Mouse (Mus musculus) splenic B cell, adult 2 months (primary cell): ENCODE measurements at regions not wholly inside any gene's neighbourhood (a gene's known extent, or its start where the extent isn't known, plus 50 kb on each side); places are given as distances from the start of the nearest gene placed in this dataset.

Experiments used
- DNase-seq: peaks from one replicate; pipeline ENCODE4 v3.0.0-alpha.2; 2011; ENCODE audit warnings: low read depth, low spot score
- H3K27me3 ChIP-seq: 2 replicates; pipeline ENCODE4 v1.6.1; 2012; ENCODE audit warnings: mild to moderate bottlenecking, low read length, moderate library complexity, mixed read lengths; ENCODE audit not compliant: control insufficient read depth, poor library complexity, insufficient read depth, severe bottlenecking
- H3K36me3 ChIP-seq: 2 replicates; pipeline ENCODE4 v1.6.1; 2012; ENCODE audit warnings: mild to moderate bottlenecking, low read length, moderate library complexity, mixed read lengths; ENCODE audit not compliant: control insufficient read depth, poor library complexity, insufficient read depth, severe bottlenecking

DNA sequence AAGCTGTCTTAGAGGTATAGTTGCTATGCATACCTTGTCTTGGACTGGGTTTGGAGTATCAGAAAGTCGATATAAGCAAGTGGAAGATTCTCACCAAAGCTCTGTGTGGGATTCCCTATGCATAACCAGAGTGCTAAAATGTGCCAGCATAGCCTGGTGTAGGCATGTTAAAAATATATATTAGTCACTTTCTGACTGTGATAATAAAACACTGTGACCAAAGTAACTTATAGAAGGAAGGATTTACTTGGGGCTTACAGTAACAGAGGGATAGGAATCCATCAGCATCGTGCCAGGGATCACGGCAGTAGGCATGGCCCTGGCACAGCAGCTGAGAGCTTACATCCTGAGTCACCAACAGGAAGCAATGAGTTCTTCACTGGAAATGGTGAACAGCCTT lies 215.4 kb downstream of the Tshz3 start:
- DNase-seq = no peak
- Histone ChIP-seq H3K27me3 (no peaks in the 10 kb centered on the region), H3K36me3 (no peaks in the 10 kb centered on the region)

DNA sequence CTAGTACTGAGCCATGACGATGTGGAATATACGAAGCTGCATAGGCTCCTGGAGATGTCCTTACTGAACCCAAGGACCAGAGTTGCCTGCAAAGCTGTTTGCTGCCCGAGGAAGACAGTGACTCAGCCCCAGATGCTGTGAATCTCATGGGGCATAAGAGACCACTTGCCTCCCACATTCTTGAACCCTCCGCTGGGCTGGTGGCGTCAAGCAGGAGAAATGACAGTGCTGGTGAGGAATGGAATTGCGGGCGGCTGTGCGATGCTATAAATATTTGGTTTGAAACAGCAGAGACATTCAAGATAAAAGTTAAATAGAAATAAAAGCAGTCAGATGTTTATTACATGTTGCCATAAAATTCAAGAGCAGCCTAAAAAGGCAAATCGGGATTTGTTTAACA lies 216.3 kb downstream of the Tshz3 start:
- no peak for DNase-seq
- H3K36me3 ChIP-seq = no peaks in the 10 kb centered on the region
- H3K27me3 ChIP-seq = no peaks in the 10 kb centered on the region

- no peak for DNase-seq
- H3K27me3 ChIP-seq = no peaks in the 10 kb centered on the region
- no peaks in the 10 kb centered on the region for H3K36me3 ChIP-seq
These were observed 217.3 kb downstream of the Tshz3 start for GRCm38 (mm10) chr7:36915171-36915570.

GRCm38 (mm10) chr7:36917011-36917410 lies 219.1 kb downstream of the Tshz3 start:
- Histone ChIP-seq H3K27me3 (no peaks in the 10 kb centered on the region), H3K36me3 (no peaks in the 10 kb centered on the region)
- DNase-seq = no peak

- H3K36me3 ChIP-seq = no peaks in the 10 kb centered on the region
- H3K27me3 ChIP-seq = no peaks in the 10 kb centered on the region
- no peak for DNase-seq
These were observed 221.5 kb downstream of the Tshz3 start for GRCm38 (mm10) chr7:36919413-36919812.

DNA sequence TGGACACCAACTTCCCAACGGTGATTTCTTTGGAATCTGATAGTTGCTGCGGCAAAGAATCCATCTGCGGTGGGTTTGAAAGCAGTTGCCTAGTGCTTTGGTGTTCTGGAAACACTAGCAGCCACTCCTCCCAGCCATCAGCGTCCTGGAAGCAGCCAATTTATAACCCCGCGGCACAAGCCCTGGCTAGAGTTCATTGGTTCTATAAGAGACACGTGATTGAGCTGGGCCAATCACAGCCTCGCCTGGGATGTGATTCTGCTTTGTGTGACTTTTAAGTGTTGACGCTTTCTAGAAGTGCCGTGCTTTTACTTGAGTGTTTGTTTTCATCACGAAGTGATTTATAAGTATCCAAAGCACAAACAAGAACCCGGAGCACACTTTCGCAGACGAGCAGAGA lies 223.1 kb downstream of the Tshz3 start:
- no peaks in the 10 kb centered on the region for H3K27me3 ChIP-seq
- DNase-seq = no peak
- no peaks in the 10 kb centered on the region for H3K36me3 ChIP-seq

- H3K36me3 ChIP-seq = no peaks in the 10 kb centered on the region
- DNase-seq = no peak
- H3K27me3 ChIP-seq = no peaks in the 10 kb centered on the region
These were observed 235.6 kb downstream of the Tshz3 start for GRCm38 (mm10) chr7:36933490-36933889.

DNA sequence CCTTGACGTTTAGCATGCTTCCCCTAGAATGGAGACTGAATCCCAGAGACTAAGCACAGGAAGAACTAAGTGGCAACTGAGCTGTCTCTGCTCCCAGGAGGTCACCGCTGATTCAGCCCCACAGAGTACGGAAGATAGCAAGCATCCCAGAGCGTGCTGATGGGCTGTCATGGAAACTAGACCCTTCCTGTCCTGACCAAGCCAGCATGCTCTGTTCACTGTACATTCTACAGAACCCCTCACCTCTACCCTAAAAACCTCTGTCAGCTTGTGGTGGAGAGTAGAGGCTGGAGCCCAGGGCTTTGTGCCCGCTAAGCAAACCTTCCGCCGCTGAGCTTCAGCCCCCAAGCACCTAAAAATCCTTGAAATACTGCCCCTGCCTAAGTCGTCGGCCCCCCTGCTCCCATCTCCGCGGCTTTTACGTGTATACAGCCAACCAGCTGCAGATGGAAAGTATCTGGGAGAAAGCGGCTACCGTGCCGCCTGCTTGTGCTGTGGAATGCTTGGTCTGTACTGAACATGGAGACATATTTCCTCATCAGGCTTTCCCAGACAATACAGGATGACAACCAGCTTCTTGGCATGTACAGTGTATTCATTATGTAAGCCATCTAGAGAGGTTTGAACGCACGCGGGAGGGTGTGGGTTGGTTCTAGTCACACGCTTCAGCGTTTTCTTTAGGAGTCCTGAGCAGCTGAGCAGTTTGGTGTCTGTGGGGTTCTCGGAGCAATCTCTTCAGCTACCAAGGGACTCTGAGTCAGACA lies 237.1 kb downstream of the Tshz3 start:
- DNase-seq = no peak

GRCm38 (mm10) chr7:36940611-36941010 lies 242.7 kb downstream of the Tshz3 start:
- DNase-seq = no peak
- H3K36me3 ChIP-seq = no peaks in the 10 kb centered on the region
- H3K27me3 ChIP-seq = no peaks in the 10 kb centered on the region

More for the DNA sequence above, 237.1 kb downstream of the Tshz3 start:
- Histone ChIP-seq H3K36me3 (no peaks in the 10 kb centered on the region), H3K27me3 (no peaks in the 10 kb centered on the region)

GRCm38 (mm10) chr7:36945024-36945815 lies 247.3 kb downstream of the Tshz3 start:
- Histone ChIP-seq H3K36me3 (no peaks in the 10 kb centered on the region), H3K27me3 (no peaks in the 10 kb centered on the region)

GRCm38 (mm10) chr7:36949511-36949910 lies 251.6 kb downstream of the Tshz3 start:
- no peak for DNase-seq
- H3K27me3 ChIP-seq = no peaks in the 10 kb centered on the region
- H3K36me3 ChIP-seq = no peaks in the 10 kb centered on the region

More at GRCm38 (mm10) chr7:36945024-36945815, 247.3 kb downstream of the Tshz3 start:
- DNase-seq = no peak

DNA sequence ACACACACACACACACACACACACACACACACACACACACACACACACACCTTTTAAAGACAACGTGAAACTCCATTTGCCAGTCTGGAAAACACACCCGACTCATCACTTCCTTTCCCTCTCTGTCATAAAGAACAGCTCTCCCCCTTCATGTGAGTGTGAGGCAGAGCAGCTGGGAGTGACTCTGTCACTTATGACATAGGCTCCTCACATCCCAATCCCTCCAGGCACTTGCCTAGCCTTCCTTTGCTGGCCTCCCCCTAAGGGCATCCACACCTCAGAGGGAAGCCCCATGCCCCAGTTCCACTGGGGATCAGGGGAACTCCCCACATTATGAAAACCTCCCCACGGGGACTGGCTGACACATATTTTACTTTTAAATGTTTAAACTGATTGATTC lies 257.5 kb downstream of the Tshz3 start:
- no peaks in the 10 kb centered on the region for H3K36me3 ChIP-seq

DNA sequence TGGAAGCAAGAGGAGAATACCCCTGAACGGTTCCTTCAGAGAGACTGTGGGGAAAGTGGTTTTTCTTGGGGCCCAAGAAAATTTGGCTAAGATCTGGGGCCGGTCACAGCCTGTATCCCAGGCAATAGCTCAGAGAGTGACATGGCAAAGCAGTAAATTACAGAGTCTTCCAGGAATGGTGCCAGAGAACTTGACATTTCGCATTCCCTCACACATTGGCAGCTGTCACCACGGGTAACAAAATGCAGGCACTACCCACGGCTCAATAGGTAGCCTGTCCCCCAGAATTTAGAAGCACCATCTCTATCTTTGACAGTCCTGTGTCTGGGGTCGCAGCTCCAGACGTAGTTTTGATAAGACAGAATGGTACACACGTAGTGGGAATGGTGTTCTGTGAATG lies 260.3 kb downstream of the Tshz3 start:
- H3K27me3 ChIP-seq = no peaks in the 10 kb centered on the region
- H3K36me3 ChIP-seq = no peaks in the 10 kb centered on the region

More for the DNA sequence above, 257.5 kb downstream of the Tshz3 start:
- no peaks in the 10 kb centered on the region for H3K27me3 ChIP-seq
- DNase-seq = no peak

GRCm38 (mm10) chr7:36971772-36972171 lies 273.9 kb downstream of the Tshz3 start:
- no peaks in the 10 kb centered on the region for H3K27me3 ChIP-seq
- DNase-seq = no peak
- H3K36me3 ChIP-seq = no peaks in the 10 kb centered on the region

More for the DNA sequence above, 260.3 kb downstream of the Tshz3 start:
- DNase-seq = no peak

- Histone ChIP-seq H3K36me3 (no peaks in the 10 kb centered on the region), H3K27me3 (no peaks in the 10 kb centered on the region)
- no peak for DNase-seq
These were observed 275.9 kb downstream of the Tshz3 start for GRCm38 (mm10) chr7:36973654-36974320.
